Comparison of ENCODE assay signal across 8 mouse cellular contexts in genomic region chr7:55962004-55962908, GRCm38 (mm10). TPM values are rescaled to one million over a fixed set of nuclear protein-coding genes. Genes with fewer than 3 reads are reported as not detected.
DNase-seq lines count a peak whose midpoint lies in the region; ATAC-seq and TF ChIP-seq lines count a peak whose summit lies in the region.

TSS of gene Nipa2 (minus strand) at chr7:55962476.

- TF ChIP-seq POLR2A in lung, adult 2 months (IDR thresholded peaks at IDR 0.05; ENCODE audit: borderline replicate concordance, extremely low read depth, low read depth, low read length), result peak; percentile 93

- H3K9me3 ChIP-seq in ES-E14 (ENCODE audit: control insufficient read depth, insufficient read depth, low read depth, low read length), result no peaks in the 10 kb centered on the region
- no peaks in the 10 kb centered on the region for H3K9me3 ChIP-seq in forebrain, embryonic 15.5 days

- WGBS in forebrain, embryonic 15.5 days, result under 1% methylated on average over 70 of the region's 70 CpGs
- WGBS in lung, adult 2 months, result under 1% methylated on average over 70 of the region's 70 CpGs

- H3K27ac ChIP-seq in ES-E14 (ENCODE audit: insufficient read depth, low read depth, low read length, poor library complexity, severe bottlenecking), result peak within 1 kb of the TSS; percentile 82
- peak within 1 kb of the TSS; percentile 81 for H3K27ac ChIP-seq in forebrain, embryonic 15.5 days (replicated peaks)

- peak; percentile 87 for DNase-seq in ES-E14 (ENCODE audit: low read depth, low spot score)
- peak; percentile 92 for DNase-seq in cerebellum, adult 11-12 months
- DNase-seq in heart, postnatal 25 days (ENCODE audit: low spot score), result peak; percentile 81
- peak; percentile 88 to 95 for DNase-seq in layer of hippocampus, adult 18-20 months (ENCODE audit: low spot score in 2 of 2)
- DNase-seq in lung, adult 2 months, result peak; percentile 96
- peak; percentile 77 to 79 for DNase-seq in thymus, adult 18-20 months

- intact Hi-C loops in heart, postnatal 25 days (cut with DNase I), result loop anchor here (5.0 kb wide), 1 partner anchor 85 kb away; no protein-coding TSS in a partner anchor

- H3K4me1 ChIP-seq in ES-E14 (ENCODE audit: control insufficient read depth in 2 of 2, insufficient read depth in 2 of 2, low read length in 2 of 2, poor library complexity in 1 of 2), result peaks cover 2 to 3% of the 10 kb centered on the region in 2 experiments; a peak in 2 of 4 replicates
- peaks cover 18% of the 10 kb centered on the region for H3K4me1 ChIP-seq in forebrain, embryonic 15.5 days
- H3K4me1 ChIP-seq in lung, adult 2 months (ENCODE audit: control insufficient read depth, insufficient read depth, low read length), result no peaks in the 10 kb centered on the region

- H3K4me3 ChIP-seq in ES-E14 (ENCODE audit: insufficient read depth in 1 of 2, low read depth in 1 of 2, low read length in 2 of 2, poor library complexity in 1 of 2, severe bottlenecking in 1 of 2), result peak within 1 kb of the TSS; percentile 94 to 99
- H3K4me3 ChIP-seq in forebrain, embryonic 15.5 days, result peak within 1 kb of the TSS; percentile 88
- peak within 1 kb of the TSS; percentile 96 for H3K4me3 ChIP-seq in lung, adult 2 months (replicated peaks; ENCODE audit: extremely low read depth, low read depth, low read length)

- no peak for TF ChIP-seq CTCF in lung, adult 2 months (IDR thresholded peaks at IDR 0.05; ENCODE audit: insufficient read depth, low read length)

- H3K9ac ChIP-seq in ES-E14 (ENCODE audit: insufficient read depth, low read depth, low read length, poor library complexity, severe bottlenecking), result peak within 1 kb of the TSS; percentile 98
- peak within 1 kb of the TSS; percentile 89 for H3K9ac ChIP-seq in forebrain, embryonic 15.5 days (replicated peaks)

- peak within 1 kb of the TSS; percentile 65 for H3K4me2 ChIP-seq in forebrain, embryonic 15.5 days (replicated peaks)

- ATAC-seq in forebrain, embryonic 15.5 days (replicated peaks), result peak; percentile 98
- ATAC-seq in neutrophil, adult 5-6 weeks (ENCODE audit: extremely low read depth, insufficient number of reproducible peaks, low FRiP score, poor library complexity, severe bottlenecking), result peak; percentile 94

- in situ Hi-C loops in ES-E14 (cut with MboI; ENCODE audit: low sequenced_read_pairs in 2 of 2, unreplicated experiment in 2 of 2), result no loop called here

- H3K36me3 ChIP-seq in ES-E14 (ENCODE audit: control insufficient read depth, insufficient read depth, low read length, poor library complexity, severe bottlenecking), result no peaks in the 10 kb centered on the region; the same call in 1 of the 2 replicates
- H3K36me3 ChIP-seq in forebrain, embryonic 15.5 days, result no peaks in the 10 kb centered on the region

- no peaks in the 10 kb centered on the region for H3K27me3 ChIP-seq in forebrain, embryonic 15.5 days

TF ChIP-seq in ES-E14, 5 proteins besides CTCF, POLR2A, EP300 and RAD21:
- TF ChIP-seq MAFK (IDR thresholded peaks at IDR 0.05; ENCODE audit: insufficient read depth, low read depth, low read length), result no peak
- no peak for TF ChIP-seq ZNF384 (IDR thresholded peaks at IDR 0.05; ENCODE audit: low read depth, low read length)
- TF ChIP-seq CHD2 (IDR thresholded peaks at IDR 0.05; ENCODE audit: low read depth, low read length), result peak; percentile 41; the same call in 1 of the 2 replicates
- peak; percentile 80 for TF ChIP-seq HCFC1 (IDR thresholded peaks at IDR 0.05; ENCODE audit: borderline replicate concordance, insufficient read depth, low read length)
- no peak for TF ChIP-seq ZC3H11A (IDR thresholded peaks at IDR 0.05; ENCODE audit: borderline replicate concordance, low read depth, low read length)

RNA-seq across cellular contexts. Expression of gene Nipa2, which starts in this region (rescaled TPM):
- total RNA-seq in ES-E14 (2012; rRNA removed), result 69.2 and 69.7 TPM in 2 replicates
- 41.0 and 42.3 TPM in 2 replicates for polyA plus RNA-seq in forebrain, embryonic 15.5 days (2015; fragmentation: Nextera tagmentation; extraction: Ambion mirVana)
- total RNA-seq in heart, postnatal 25 days (2021), result 10 to 100 TPM; 32.1 to 43.5 TPM
- 10 to 100 TPM; 41.7 to 44.4 TPM for total RNA-seq in layer of hippocampus, adult 18-20 months (2021)
- 11.8 and 21.2 TPM in 2 replicates for polyA plus RNA-seq in lung, adult 2 months (2012; rRNA removed)
- total RNA-seq in neutrophil, adult 5-6 weeks (2017), result 41.7 and 50.6 TPM in 2 replicates

Comparison
In these comparisons a context has a peak if more than half of its experiments do, and no peak if none do; other contexts are left out.
1. Peak in every context shown above with its lines: DNase-seq, ATAC-seq, H3K4me3 ChIP-seq and H3K27ac ChIP-seq.